Mouse (Mus musculus): ENCODE measurements around the gene Borcs7. TPM values are rescaled to one million over a fixed set of nuclear protein-coding genes. Genes with fewer than 3 reads are reported as not detected.
"Not testable (repeated sequence)": the region's sequence is repeated elsewhere in the genome, so short reads cannot be mapped to it uniquely, and the experiment has no call there.

Gene Borcs7
- polyA plus RNA-seq, 1 experiment from 2014 or later = 15.3 TPM

- H3K27ac ChIP-seq (replicated peaks; ENCODE audit: low read depth, low read length) = no peak overlapping the region
- no peak overlapping the region for H3K4me3 ChIP-seq (ENCODE audit: low read depth, low read length)
- DNase-seq (ENCODE audit: low spot score) (peak; percentile 33), ATAC-seq (replicated peaks; ENCODE audit: insufficient number of reproducible peaks, low FRiP score, low TSS enrichment, low read depth) (peak; percentile 62; the same call in 1 of the 2 replicates)
- H3K36me3 ChIP-seq (replicated peaks; ENCODE audit: control insufficient read depth, insufficient read depth, low read depth, low read length) = no peaks in the 10 kb centered on the region
- no peaks in the 10 kb centered on the region; the same call in 1 of the 2 replicates for H3K4me1 ChIP-seq (ENCODE audit: control insufficient read depth, insufficient read depth, low read length)
- WGBS = 58% methylated on average over 8 of the region's 8 CpGs
- H3K9ac ChIP-seq (replicated peaks; ENCODE audit: low read length) = no peak overlapping the region
- H3K4me2 ChIP-seq (ENCODE audit: low read depth, low read length) = no peak overlapping the region
- no peaks in the 10 kb centered on the region for H3K27me3 ChIP-seq (ENCODE audit: control insufficient read depth, insufficient read depth, low read length)
- no peaks in the 10 kb centered on the region for H3K9me3 ChIP-seq (replicated peaks; ENCODE audit: control insufficient read depth, low read length)
Measured at GRCm38 (mm10) chr19:46727140-46727736, 37.5 kb downstream of the Borcs7 start.

- no peaks in the 10 kb centered on the region for H3K36me3 ChIP-seq (replicated peaks; ENCODE audit: control insufficient read depth, insufficient read depth, low read depth, low read length)
- no peak for DNase-seq (ENCODE audit: low spot score)
- H3K9me3 ChIP-seq (replicated peaks; ENCODE audit: control insufficient read depth, low read length) = no peaks in the 10 kb centered on the region
- H3K9ac ChIP-seq (replicated peaks; ENCODE audit: low read length) = no peak overlapping the region
- no peaks in the 10 kb centered on the region; the same call in 1 of the 2 replicates for H3K4me1 ChIP-seq (ENCODE audit: control insufficient read depth, insufficient read depth, low read length)
- H3K27ac ChIP-seq (replicated peaks; ENCODE audit: low read depth, low read length) = no peak overlapping the region
- WGBS = 82% methylated on average over 11 of the region's 11 CpGs
- ATAC-seq (replicated peaks; ENCODE audit: insufficient number of reproducible peaks, low FRiP score, low TSS enrichment, low read depth) = no peak
- H3K4me2 ChIP-seq (ENCODE audit: low read depth, low read length) = no peak overlapping the region
- H3K27me3 ChIP-seq (ENCODE audit: control insufficient read depth, insufficient read depth, low read length) = no peaks in the 10 kb centered on the region
- no peak overlapping the region for H3K4me3 ChIP-seq (ENCODE audit: low read depth, low read length)
Measured at GRCm38 (mm10) chr19:46727945-46728540, 38.3 kb downstream of the Borcs7 start.

- no peak overlapping the region for H3K27ac ChIP-seq (replicated peaks; ENCODE audit: low read depth, low read length)
- no peaks in the 10 kb centered on the region for H3K9me3 ChIP-seq (replicated peaks; ENCODE audit: control insufficient read depth, low read length)
- no peaks in the 10 kb centered on the region for H3K36me3 ChIP-seq (replicated peaks; ENCODE audit: control insufficient read depth, insufficient read depth, low read depth, low read length)
- H3K4me3 ChIP-seq (ENCODE audit: low read depth, low read length) = no peak overlapping the region
- H3K4me1 ChIP-seq (ENCODE audit: control insufficient read depth, insufficient read depth, low read length) = no peaks in the 10 kb centered on the region; the same call in 1 of the 2 replicates
- ATAC-seq (replicated peaks; ENCODE audit: insufficient number of reproducible peaks, low FRiP score, low TSS enrichment, low read depth) (no peak), DNase-seq (ENCODE audit: low spot score) (no peak)
- no peaks in the 10 kb centered on the region for H3K27me3 ChIP-seq (ENCODE audit: control insufficient read depth, insufficient read depth, low read length)
- 94% methylated on average over 3 of the region's 3 CpGs for WGBS
- H3K4me2 ChIP-seq (ENCODE audit: low read depth, low read length) = no peak overlapping the region
- no peak overlapping the region for H3K9ac ChIP-seq (replicated peaks; ENCODE audit: low read length)
Measured at GRCm38 (mm10) chr19:46728909-46729308, 39.2 kb downstream of the Borcs7 start.

- Histone ChIP-seq H3K9ac (replicated peaks; ENCODE audit: low read length) (no peak overlapping the region), H3K4me2 (ENCODE audit: low read depth, low read length) (no peak overlapping the region), H3K4me3 (ENCODE audit: low read depth, low read length) (no peak overlapping the region), H3K27ac (replicated peaks; ENCODE audit: low read depth, low read length) (no peak overlapping the region), H3K27me3 (ENCODE audit: control insufficient read depth, insufficient read depth, low read length) (no peaks in the 10 kb centered on the region), H3K9me3 (replicated peaks; ENCODE audit: control insufficient read depth, low read length) (no peaks in the 10 kb centered on the region), H3K4me1 (ENCODE audit: control insufficient read depth, insufficient read depth, low read length) (no peaks in the 10 kb centered on the region; the same call in 1 of the 2 replicates), H3K36me3 (replicated peaks; ENCODE audit: control insufficient read depth, insufficient read depth, low read depth, low read length) (no peaks in the 10 kb centered on the region)
- no peak for ATAC-seq (replicated peaks; ENCODE audit: insufficient number of reproducible peaks, low FRiP score, low TSS enrichment, low read depth)
- no peak for DNase-seq (ENCODE audit: low spot score)
- WGBS = 87% methylated on average over 10 of the region's 10 CpGs
Measured at GRCm38 (mm10) chr19:46731351-46731750, 41.6 kb downstream of the Borcs7 start.

GRCm38 (mm10) chr19:46732673-46733072, 43.0 kb downstream of the Borcs7 start:
- not testable (repeated sequence) for H3K9me3 ChIP-seq (replicated peaks; ENCODE audit: control insufficient read depth, low read length); ATAC-seq (replicated peaks; ENCODE audit: insufficient number of reproducible peaks, low FRiP score, low TSS enrichment, low read depth); H3K27ac ChIP-seq (replicated peaks; ENCODE audit: low read depth, low read length); H3K4me3 ChIP-seq (ENCODE audit: low read depth, low read length); DNase-seq (ENCODE audit: low spot score); H3K36me3 ChIP-seq (replicated peaks; ENCODE audit: control insufficient read depth, insufficient read depth, low read depth, low read length); H3K4me2 ChIP-seq (ENCODE audit: low read depth, low read length); H3K9ac ChIP-seq (replicated peaks; ENCODE audit: low read length); H3K27me3 ChIP-seq (ENCODE audit: control insufficient read depth, insufficient read depth, low read length); H3K4me1 ChIP-seq (ENCODE audit: control insufficient read depth, insufficient read depth, low read length)
- 95% methylated on average over 5 of the region's 5 CpGs for WGBS

GRCm38 (mm10) chr19:46733626-46734025, 43.9 kb downstream of the Borcs7 start:
- Histone ChIP-seq H3K4me2 (ENCODE audit: low read depth, low read length) (no peak overlapping the region), H3K9me3 (replicated peaks; ENCODE audit: control insufficient read depth, low read length) (no peaks in the 10 kb centered on the region), H3K4me3 (ENCODE audit: low read depth, low read length) (no peak overlapping the region), H3K4me1 (ENCODE audit: control insufficient read depth, insufficient read depth, low read length) (no peaks in the 10 kb centered on the region), H3K27ac (replicated peaks; ENCODE audit: low read depth, low read length) (no peak overlapping the region), H3K27me3 (ENCODE audit: control insufficient read depth, insufficient read depth, low read length) (no peaks in the 10 kb centered on the region), H3K9ac (replicated peaks; ENCODE audit: low read length) (no peak overlapping the region), H3K36me3 (replicated peaks; ENCODE audit: control insufficient read depth, insufficient read depth, low read depth, low read length) (no peaks in the 10 kb centered on the region)
- DNase-seq (ENCODE audit: low spot score) (no peak), ATAC-seq (replicated peaks; ENCODE audit: insufficient number of reproducible peaks, low FRiP score, low TSS enrichment, low read depth) (no peak)
- WGBS = 93% methylated on average over 7 of the region's 7 CpGs

- Histone ChIP-seq H3K27ac (replicated peaks; ENCODE audit: low read depth, low read length) (no peak overlapping the region), H3K9me3 (replicated peaks; ENCODE audit: control insufficient read depth, low read length) (no peaks in the 10 kb centered on the region), H3K4me2 (ENCODE audit: low read depth, low read length) (no peak overlapping the region), H3K36me3 (replicated peaks; ENCODE audit: control insufficient read depth, insufficient read depth, low read depth, low read length) (no peaks in the 10 kb centered on the region), H3K4me3 (ENCODE audit: low read depth, low read length) (no peak overlapping the region), H3K9ac (replicated peaks; ENCODE audit: low read length) (no peak overlapping the region), H3K27me3 (ENCODE audit: control insufficient read depth, insufficient read depth, low read length) (no peaks in the 10 kb centered on the region), H3K4me1 (ENCODE audit: control insufficient read depth, insufficient read depth, low read length) (no peaks in the 10 kb centered on the region)
- 55% methylated on average over 5 of the region's 5 CpGs for WGBS
- DNase-seq (ENCODE audit: low spot score) (no peak), ATAC-seq (replicated peaks; ENCODE audit: insufficient number of reproducible peaks, low FRiP score, low TSS enrichment, low read depth) (no peak)
Measured at GRCm38 (mm10) chr19:46735241-46735640, 45.5 kb downstream of the Borcs7 start.

- H3K4me2 ChIP-seq (ENCODE audit: low read depth, low read length) = no peak overlapping the region
- no peak for ATAC-seq (replicated peaks; ENCODE audit: insufficient number of reproducible peaks, low FRiP score, low TSS enrichment, low read depth)
- 70% methylated on average over 7 of the region's 7 CpGs for WGBS
- H3K9ac ChIP-seq (replicated peaks; ENCODE audit: low read length) = no peak overlapping the region; the same call in 1 of the 2 replicates
- no peak overlapping the region for H3K4me3 ChIP-seq (ENCODE audit: low read depth, low read length)
- no peaks in the 10 kb centered on the region for H3K27me3 ChIP-seq (ENCODE audit: control insufficient read depth, insufficient read depth, low read length)
- no peaks in the 10 kb centered on the region for H3K4me1 ChIP-seq (ENCODE audit: control insufficient read depth, insufficient read depth, low read length)
- no peaks in the 10 kb centered on the region for H3K9me3 ChIP-seq (replicated peaks; ENCODE audit: control insufficient read depth, low read length)
- no peak overlapping the region for H3K27ac ChIP-seq (replicated peaks; ENCODE audit: low read depth, low read length)
- no peak for DNase-seq (ENCODE audit: low spot score)
- no peaks in the 10 kb centered on the region for H3K36me3 ChIP-seq (replicated peaks; ENCODE audit: control insufficient read depth, insufficient read depth, low read depth, low read length)
Measured at GRCm38 (mm10) chr19:46737106-46737505, 47.4 kb downstream of the Borcs7 start.

Measured in embryonic facial prominence, embryonic 11.5 days (tissue).